Mouse (Mus musculus): ENCODE measurements around the gene Ccdc171. TPM values are rescaled to one million over a fixed set of nuclear protein-coding genes. Genes with fewer than 3 reads are reported as not detected.

The Ccdc171 gene
- polyA plus RNA-seq, 1 experiment, result 4.9 TPM

DNA sequence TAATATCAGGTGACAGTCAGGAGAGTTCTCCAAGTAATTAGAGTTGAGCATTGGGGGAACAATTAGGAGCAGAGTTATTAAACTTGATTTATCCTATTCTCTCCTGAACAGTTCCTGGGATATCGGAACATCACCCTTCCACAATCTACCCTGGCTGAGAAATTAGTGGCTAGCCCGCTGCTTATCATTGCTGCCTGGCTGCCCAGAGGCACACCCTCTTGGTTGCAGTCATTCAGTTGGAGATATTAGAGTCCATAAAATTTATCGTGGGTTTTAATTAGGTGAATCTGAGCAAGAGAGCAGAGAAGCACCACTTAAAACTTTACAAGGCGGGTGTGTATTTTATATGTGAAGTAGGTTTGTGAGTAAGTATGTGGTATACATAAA lies 214.5 kb downstream of the Ccdc171 start:
- no peak for DNase-seq (ENCODE audit: low read depth)
- TF ChIP-seq CTCF (IDR thresholded peaks at IDR 0.05; ENCODE audit: borderline replicate concordance, extremely low read depth, insufficient read depth, insufficient read length) (no peak), POLR2A (IDR thresholded peaks at IDR 0.05; ENCODE audit: borderline replicate concordance, extremely low read depth, insufficient read depth, insufficient read length, poor library complexity, severe bottlenecking) (no peak)

GRCm38 (mm10) chr4:83742806-83743460 lies 217.6 kb downstream of the Ccdc171 start:
- no peak for TF ChIP-seq CTCF (IDR thresholded peaks at IDR 0.05; ENCODE audit: borderline replicate concordance, extremely low read depth, insufficient read depth, insufficient read length)
- TF ChIP-seq POLR2A (IDR thresholded peaks at IDR 0.05; ENCODE audit: borderline replicate concordance, extremely low read depth, insufficient read depth, insufficient read length, poor library complexity, severe bottlenecking), result no peak
- peak; percentile 74 for DNase-seq (ENCODE audit: low read depth)

DNA sequence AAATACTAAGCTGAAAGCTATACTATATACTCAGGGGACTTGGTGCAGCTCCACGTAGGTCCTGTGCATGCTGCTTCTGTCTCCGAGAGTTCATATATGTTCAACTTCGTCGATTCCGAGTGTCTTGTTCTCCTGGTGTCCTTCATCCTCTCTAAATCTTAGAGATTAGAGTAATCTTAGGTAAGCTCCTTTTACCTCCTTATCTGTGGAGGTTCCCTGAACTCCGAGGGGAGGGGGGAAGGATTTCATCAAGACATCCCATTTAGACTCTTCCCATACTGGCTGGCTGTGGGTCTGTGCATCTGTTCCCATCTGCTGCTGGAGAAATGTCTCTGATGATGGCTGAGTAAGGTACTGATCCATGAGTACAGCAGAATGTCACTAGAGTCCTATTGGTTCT lies 249.8 kb downstream of the Ccdc171 start:
- TF ChIP-seq CTCF (IDR thresholded peaks at IDR 0.05; ENCODE audit: borderline replicate concordance, extremely low read depth, insufficient read depth, insufficient read length) (no peak), POLR2A (IDR thresholded peaks at IDR 0.05; ENCODE audit: borderline replicate concordance, extremely low read depth, insufficient read depth, insufficient read length, poor library complexity, severe bottlenecking) (no peak)
- DNase-seq (ENCODE audit: low read depth), result no peak

- no peak for DNase-seq (ENCODE audit: low read depth)
- TF ChIP-seq CTCF (IDR thresholded peaks at IDR 0.05; ENCODE audit: borderline replicate concordance, extremely low read depth, insufficient read depth, insufficient read length) (no peak), POLR2A (IDR thresholded peaks at IDR 0.05; ENCODE audit: borderline replicate concordance, extremely low read depth, insufficient read depth, insufficient read length, poor library complexity, severe bottlenecking) (no peak)
These were observed 254.7 kb downstream of the Ccdc171 start for GRCm38 (mm10) chr4:83780044-83780443.

- DNase-seq (ENCODE audit: low read depth), result no peak
- no peak for TF ChIP-seq POLR2A (IDR thresholded peaks at IDR 0.05; ENCODE audit: borderline replicate concordance, extremely low read depth, insufficient read depth, insufficient read length, poor library complexity, severe bottlenecking)
- TF ChIP-seq CTCF (IDR thresholded peaks at IDR 0.05; ENCODE audit: borderline replicate concordance, extremely low read depth, insufficient read depth, insufficient read length), result no peak
These were observed 259.8 kb downstream of the Ccdc171 start for GRCm38 (mm10) chr4:83785115-83785514.

GRCm38 (mm10) chr4:83791811-83792210 lies 266.5 kb downstream of the Ccdc171 start:
- TF ChIP-seq POLR2A (IDR thresholded peaks at IDR 0.05; ENCODE audit: borderline replicate concordance, extremely low read depth, insufficient read depth, insufficient read length, poor library complexity, severe bottlenecking) (no peak), CTCF (IDR thresholded peaks at IDR 0.05; ENCODE audit: borderline replicate concordance, extremely low read depth, insufficient read depth, insufficient read length) (no peak)
- peak; percentile 56 for DNase-seq (ENCODE audit: low read depth)

DNA sequence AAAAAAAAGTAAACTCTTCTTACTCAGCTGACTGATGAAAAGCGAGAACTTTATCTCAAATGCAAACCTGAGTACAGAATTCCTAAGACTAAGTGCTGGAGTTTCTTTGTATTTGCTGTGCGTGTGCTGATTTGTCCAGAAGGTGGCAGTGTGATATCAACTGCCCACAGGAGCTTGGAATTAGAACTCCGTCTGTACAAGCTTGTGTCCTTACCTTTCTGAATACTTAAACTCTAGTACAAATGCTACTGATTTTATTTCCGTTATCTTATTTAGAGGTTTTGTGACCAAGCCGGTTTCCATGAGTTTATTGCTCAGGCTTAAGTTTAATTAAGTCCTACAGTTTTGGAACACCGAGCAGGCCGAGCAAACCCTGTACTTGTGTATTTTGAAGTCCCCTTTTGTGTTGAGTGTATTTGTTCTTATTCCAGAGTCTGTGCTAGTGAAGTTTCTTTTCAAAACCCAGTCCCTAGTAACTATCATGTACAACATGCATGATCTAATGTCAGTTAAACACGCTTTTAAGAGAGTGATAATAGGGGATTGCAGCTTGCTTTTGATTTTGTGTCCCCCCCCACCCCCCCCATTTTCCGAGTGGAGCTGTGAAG lies 269.1 kb downstream of the Ccdc171 start:
- peak; percentile 83 for TF ChIP-seq CTCF (IDR thresholded peaks at IDR 0.05; ENCODE audit: borderline replicate concordance, extremely low read depth, insufficient read depth, insufficient read length)
- TF ChIP-seq POLR2A (IDR thresholded peaks at IDR 0.05; ENCODE audit: borderline replicate concordance, extremely low read depth, insufficient read depth, insufficient read length, poor library complexity, severe bottlenecking), result no peak
- peak; percentile 94 for DNase-seq (ENCODE audit: low read depth)

- TF ChIP-seq CTCF (IDR thresholded peaks at IDR 0.05; ENCODE audit: borderline replicate concordance, extremely low read depth, insufficient read depth, insufficient read length) (no peak), POLR2A (IDR thresholded peaks at IDR 0.05; ENCODE audit: borderline replicate concordance, extremely low read depth, insufficient read depth, insufficient read length, poor library complexity, severe bottlenecking) (no peak)
- peak; percentile 39 for DNase-seq (ENCODE audit: low read depth)
These were observed 269.6 kb downstream of the Ccdc171 start for GRCm38 (mm10) chr4:83794930-83795459.

DNA sequence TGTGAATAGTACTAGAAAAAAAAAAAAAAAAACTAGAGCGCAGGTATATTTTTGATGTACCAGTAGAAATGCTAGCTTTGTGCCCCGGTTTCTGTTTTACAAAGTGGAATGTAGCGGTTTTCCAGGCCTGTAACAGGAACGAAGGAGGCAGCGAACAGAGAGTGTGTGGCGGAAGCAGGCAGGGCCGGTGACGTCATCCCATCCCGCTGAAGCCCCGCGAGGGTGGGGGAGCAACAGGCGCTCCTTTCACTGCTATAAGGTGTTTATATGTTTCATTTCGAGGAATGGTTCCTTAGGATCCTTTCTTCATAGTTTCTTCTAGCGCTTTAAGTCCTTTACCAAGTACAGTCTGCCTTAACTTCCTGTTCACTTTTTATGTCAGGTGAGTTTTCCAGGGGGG lies 272.6 kb downstream of the Ccdc171 start:
- TF ChIP-seq POLR2A (IDR thresholded peaks at IDR 0.05; ENCODE audit: borderline replicate concordance, extremely low read depth, insufficient read depth, insufficient read length, poor library complexity, severe bottlenecking) (no peak), CTCF (IDR thresholded peaks at IDR 0.05; ENCODE audit: borderline replicate concordance, extremely low read depth, insufficient read depth, insufficient read length) (no peak)

DNA sequence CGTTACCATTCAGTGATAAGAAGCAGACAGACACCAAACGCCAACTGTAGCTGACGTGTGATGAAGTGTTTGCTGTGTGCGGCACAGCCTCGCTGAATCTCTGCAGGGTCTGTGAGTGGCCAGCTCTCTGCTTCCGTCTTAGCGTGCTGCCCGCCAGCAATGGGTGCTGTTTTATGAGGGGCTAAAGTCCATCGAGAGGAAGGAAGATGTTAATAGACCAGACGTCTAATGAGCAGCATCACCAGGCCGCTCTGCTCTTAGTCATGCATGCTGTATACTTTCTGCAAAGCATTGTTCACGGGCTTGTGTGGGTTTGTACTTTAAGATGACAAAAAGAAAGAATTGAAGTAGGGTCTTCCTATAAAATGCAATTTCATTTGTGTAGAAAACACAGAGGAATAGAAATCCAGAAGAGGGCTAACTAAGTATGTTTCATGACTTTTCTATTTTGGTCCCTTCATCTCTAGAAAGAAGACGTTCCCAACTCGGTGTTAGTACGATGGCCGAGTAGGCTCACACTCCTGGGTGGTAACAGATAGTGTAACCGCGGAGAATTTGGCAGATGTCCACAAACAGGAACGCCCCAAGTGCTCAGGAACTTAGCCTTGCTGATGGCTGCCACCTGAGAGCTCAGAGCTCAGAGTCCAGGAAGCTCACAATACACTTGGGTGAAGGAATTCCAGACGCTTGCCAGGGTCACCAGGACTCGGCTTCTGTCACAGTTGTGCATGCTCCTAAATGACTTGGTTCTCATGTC lies 273.5 kb downstream of the Ccdc171 start:
- no peak for DNase-seq (ENCODE audit: low read depth)
- no peak for TF ChIP-seq POLR2A (IDR thresholded peaks at IDR 0.05; ENCODE audit: borderline replicate concordance, extremely low read depth, insufficient read depth, insufficient read length, poor library complexity, severe bottlenecking)
- TF ChIP-seq CTCF (IDR thresholded peaks at IDR 0.05; ENCODE audit: borderline replicate concordance, extremely low read depth, insufficient read depth, insufficient read length), result no peak

More for the DNA sequence above, 272.6 kb downstream of the Ccdc171 start:
- no peak for DNase-seq (ENCODE audit: low read depth)

DNA sequence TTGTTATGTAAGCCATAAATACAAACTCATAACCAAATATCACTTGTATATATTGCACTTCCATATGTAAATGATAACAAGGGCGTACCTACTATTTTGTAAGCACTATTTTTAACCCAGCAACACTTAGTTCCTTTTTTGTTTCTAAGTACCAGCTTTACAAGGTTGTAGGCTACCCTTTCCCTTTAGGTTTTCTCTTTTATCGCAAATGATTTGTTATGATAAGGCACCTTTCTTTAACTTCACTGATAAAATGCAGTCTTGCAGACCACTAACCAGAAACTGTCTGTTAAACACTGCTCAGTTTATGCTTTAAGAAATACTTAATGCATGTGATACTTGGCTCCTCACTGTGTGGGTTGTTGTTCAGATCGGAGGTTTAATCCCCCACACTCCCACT lies 275.1 kb downstream of the Ccdc171 start:
- DNase-seq (ENCODE audit: low read depth), result no peak
- TF ChIP-seq CTCF (IDR thresholded peaks at IDR 0.05; ENCODE audit: borderline replicate concordance, extremely low read depth, insufficient read depth, insufficient read length) (no peak), POLR2A (IDR thresholded peaks at IDR 0.05; ENCODE audit: borderline replicate concordance, extremely low read depth, insufficient read depth, insufficient read length, poor library complexity, severe bottlenecking) (no peak)

Data from brain, embryonic 14.5 days (tissue).